Mouse (Mus musculus): ENCODE results near the gene Prdm1.

Gene Prdm1

GRCm38 (mm10) chr10:44528291-44529082 is at the start of gene Prdm1:
TSS of gene Prdm1 (minus strand) at chr10:44528501.
- DNase-seq (ENCODE audit: low spot score) = no peak

GRCm38 (mm10) chr10:44565971-44566370 is 37.7 kb upstream of the Prdm1 start:
- no peak for DNase-seq (ENCODE audit: low spot score)

GRCm38 (mm10) chr10:44565109-44565508 is 36.8 kb upstream of the Prdm1 start:
- no peak for DNase-seq (ENCODE audit: low spot score)

- no peak for DNase-seq (ENCODE audit: low spot score)
These were observed 28.5 kb upstream of the Prdm1 start for GRCm38 (mm10) chr10:44556845-44557244.

- no peak for DNase-seq (ENCODE audit: low spot score)
These were observed 27.0 kb upstream of the Prdm1 start for GRCm38 (mm10) chr10:44555317-44555716.

GRCm38 (mm10) chr10:44553648-44554047 is 25.3 kb upstream of the Prdm1 start:
- DNase-seq (ENCODE audit: low spot score) = no peak

GRCm38 (mm10) chr10:44539033-44539578 is 10.8 kb upstream of the Prdm1 start:
- no peak for DNase-seq (ENCODE audit: low spot score)

- DNase-seq (ENCODE audit: low spot score) = no peak
These were observed 9.8 kb upstream of the Prdm1 start for GRCm38 (mm10) chr10:44538137-44538536.

- DNase-seq (ENCODE audit: low spot score) = no peak
These were observed 1.7 kb upstream of the Prdm1 start for GRCm38 (mm10) chr10:44530067-44530360.

- peak; percentile 88 for DNase-seq (ENCODE audit: low spot score)
These were observed 1.1 kb upstream of the Prdm1 start for GRCm38 (mm10) chr10:44529218-44530066.

- no peak for DNase-seq (ENCODE audit: low spot score)
These were observed 650 bp downstream of the Prdm1 start for GRCm38 (mm10) chr10:44527651-44528050.

GRCm38 (mm10) chr10:44526751-44527591 is 1.3 kb downstream of the Prdm1 start:
- DNase-seq (ENCODE audit: low spot score) = peak; percentile 54

- DNase-seq (ENCODE audit: low spot score) = no peak
These were observed 8.1 kb downstream of the Prdm1 start for GRCm38 (mm10) chr10:44520189-44520588.

GRCm38 (mm10) chr10:44518631-44519030 is 9.7 kb downstream of the Prdm1 start:
- no peak for DNase-seq (ENCODE audit: low spot score)

- DNase-seq (ENCODE audit: low spot score) = no peak
These were observed 15.2 kb downstream of the Prdm1 start for GRCm38 (mm10) chr10:44513108-44513507.

- no peak for DNase-seq (ENCODE audit: low spot score)
These were observed 17.3 kb downstream of the Prdm1 start for GRCm38 (mm10) chr10:44511029-44511428.

- DNase-seq (ENCODE audit: low spot score) = no peak
These were observed 19.7 kb downstream of the Prdm1 start for GRCm38 (mm10) chr10:44508649-44509048.

GRCm38 (mm10) chr10:44507984-44508383 is 20.3 kb downstream of the Prdm1 start:
- DNase-seq (ENCODE audit: low spot score) = no peak

- DNase-seq (ENCODE audit: low spot score) = no peak
These were observed 25.4 kb downstream of the Prdm1 start for GRCm38 (mm10) chr10:44502891-44503290.

GRCm38 (mm10) chr10:44499897-44500519 is 28.3 kb downstream of the Prdm1 start:
- DNase-seq (ENCODE audit: low spot score) = no peak

GRCm38 (mm10) chr10:44493818-44494492 is 34.3 kb downstream of the Prdm1 start:
- DNase-seq (ENCODE audit: low spot score) = no peak

Data from testis, postnatal 10 days (tissue).